Mouse (Mus musculus) kidney, adult 10 weeks (tissue): Measurements from ENCODE around the gene Ifna11. TPM values are rescaled to one million over a fixed set of nuclear protein-coding genes. Genes with fewer than 3 reads are reported as not detected.

Experiments used
- polyA plus RNA-seq: library from polyadenylated mRNA; stranded (reverse); fragments of 350-450 nt; fragmentation: Illumina TruSeq; extraction: RNeasy Lipid Tissue Mini Kit (QIAGEN cat#74804); gene quantifications from one replicate; pipeline ENCODE4 v1.2.3, GENCODE M21; 2014; ENCODE audit warnings: low read depth, low replicate concordance

Gene Ifna11
- polyA plus RNA-seq = not detected

DNA sequence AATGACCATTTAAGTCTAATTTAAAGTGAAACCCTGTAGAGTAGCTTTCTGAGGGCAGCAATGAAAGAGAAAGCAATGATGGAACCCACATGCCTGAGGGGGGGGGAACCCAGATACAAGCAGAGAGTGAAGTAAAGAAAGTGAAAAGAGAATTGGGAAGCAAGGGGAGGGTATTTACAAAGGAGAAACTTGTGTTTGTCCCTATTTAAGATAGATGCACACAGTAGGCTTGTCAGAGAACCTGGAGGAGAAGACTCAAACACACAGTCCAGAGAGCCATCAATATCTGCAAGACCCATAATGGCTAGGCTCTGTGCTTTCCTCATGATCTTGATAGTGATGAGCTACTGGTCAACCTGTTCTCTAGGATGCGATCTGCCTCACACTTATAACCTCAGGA is at the start of gene Ifna11:
Gene Ifna11 (plus strand): TSS at position 301 of the 400 bp plus-strand sequence.

DNA sequence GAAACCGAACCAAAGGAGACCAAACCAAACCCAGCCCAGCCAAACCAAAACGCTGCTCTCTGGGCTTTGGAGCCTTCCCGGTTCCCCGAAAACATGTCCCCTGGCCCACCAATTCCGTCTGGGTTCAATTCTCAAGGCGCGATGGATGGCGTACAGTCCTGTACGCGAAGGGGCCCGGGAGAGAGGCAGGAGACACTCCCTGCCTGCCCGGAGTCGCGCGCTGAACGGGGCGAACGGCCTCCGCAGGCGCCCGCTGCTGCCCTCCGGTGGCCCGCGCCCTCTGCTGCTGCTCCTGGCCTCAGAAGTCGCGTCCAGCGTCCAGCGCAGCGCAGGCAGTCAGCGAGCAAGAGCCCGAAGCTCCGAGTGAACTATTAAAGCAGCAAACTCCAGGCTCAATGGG is 46.2 kb upstream of the Ifna11 start, which contains the start of gene Gm13290:
Gene Gm13290 (plus strand): TSS at position 301 of the 400 bp plus-strand sequence.

DNA sequence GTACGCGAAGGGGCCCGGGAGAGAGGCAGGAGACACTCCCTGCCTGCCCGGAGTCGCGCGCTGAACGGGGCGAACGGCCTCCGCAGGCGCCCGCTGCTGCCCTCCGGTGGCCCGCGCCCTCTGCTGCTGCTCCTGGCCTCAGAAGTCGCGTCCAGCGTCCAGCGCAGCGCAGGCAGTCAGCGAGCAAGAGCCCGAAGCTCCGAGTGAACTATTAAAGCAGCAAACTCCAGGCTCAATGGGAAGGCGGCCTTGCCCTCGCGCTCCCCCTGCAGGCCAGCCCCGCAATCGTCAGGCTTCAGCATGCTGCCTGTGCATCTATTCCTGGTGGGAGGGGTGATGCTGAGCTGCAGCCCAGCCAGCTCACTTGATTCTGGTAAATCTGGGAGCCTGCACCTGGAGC is 43.1 kb upstream of the Ifna11 start, which contains the start of gene Gm13289:
Gene Gm13289 (plus strand): TSS at position 301 of the 400 bp plus-strand sequence.

DNA sequence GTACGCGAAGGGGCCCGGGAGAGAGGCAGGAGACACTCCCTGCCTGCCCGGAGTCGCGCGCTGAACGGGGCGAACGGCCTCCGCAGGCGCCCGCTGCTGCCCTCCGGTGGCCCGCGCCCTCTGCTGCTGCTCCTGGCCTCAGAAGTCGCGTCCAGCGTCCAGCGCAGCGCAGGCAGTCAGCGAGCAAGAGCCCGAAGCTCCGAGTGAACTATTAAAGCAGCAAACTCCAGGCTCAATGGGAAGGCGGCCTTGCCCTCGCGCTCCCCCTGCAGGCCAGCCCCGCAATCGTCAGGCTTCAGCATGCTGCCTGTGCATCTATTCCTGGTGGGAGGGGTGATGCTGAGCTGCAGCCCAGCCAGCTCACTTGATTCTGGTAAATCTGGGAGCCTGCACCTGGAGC is 40.2 kb upstream of the Ifna11 start, which contains the start of gene Gm13272:
Gene Gm13272 (plus strand): TSS at position 301 of the 400 bp plus-strand sequence.

DNA sequence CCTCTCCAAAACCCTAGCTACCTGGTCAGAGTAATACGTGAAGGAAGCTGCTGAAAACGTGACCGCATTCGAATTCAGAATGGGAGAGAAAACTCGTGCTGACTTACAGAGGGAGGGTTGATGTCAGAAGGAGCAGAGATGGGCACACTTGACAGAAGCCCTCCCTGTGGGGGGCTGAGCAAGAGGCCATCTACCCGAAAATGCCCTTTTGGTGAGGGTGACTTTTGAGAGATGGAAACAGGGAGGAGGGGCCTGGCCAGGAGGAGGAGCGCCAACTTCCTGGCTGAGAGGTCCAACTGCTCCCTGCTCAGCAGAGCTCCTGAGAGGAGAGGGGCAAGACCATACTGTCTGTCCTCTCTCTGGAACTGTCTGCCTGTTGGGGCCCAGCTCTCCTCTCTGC is 37.9 kb upstream of the Ifna11 start, which contains the start of gene Ifnz:
Gene Ifnz (plus strand): TSS at position 301 of the 400 bp plus-strand sequence.

DNA sequence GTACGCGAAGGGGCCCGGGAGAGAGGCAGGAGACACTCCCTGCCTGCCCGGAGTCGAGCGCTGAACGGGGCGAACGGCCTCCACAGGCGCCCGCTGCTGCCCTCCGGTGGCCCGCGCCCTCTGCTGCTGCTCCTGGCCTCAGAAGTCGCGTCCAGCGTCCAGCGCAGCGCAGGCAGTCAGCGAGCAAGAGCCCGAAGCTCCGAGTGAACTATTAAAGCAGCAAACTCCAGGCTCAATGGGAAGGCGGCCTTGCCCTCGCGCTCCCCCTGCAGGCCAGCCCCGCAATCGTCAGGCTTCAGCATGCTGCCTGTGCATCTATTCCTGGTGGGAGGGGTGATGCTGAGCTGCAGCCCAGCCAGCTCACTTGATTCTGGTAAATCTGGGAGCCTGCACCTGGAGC is 34.4 kb upstream of the Ifna11 start, which contains the start of gene Gm13276:
Gene Gm13276 (plus strand): TSS at position 301 of the 400 bp plus-strand sequence.

DNA sequence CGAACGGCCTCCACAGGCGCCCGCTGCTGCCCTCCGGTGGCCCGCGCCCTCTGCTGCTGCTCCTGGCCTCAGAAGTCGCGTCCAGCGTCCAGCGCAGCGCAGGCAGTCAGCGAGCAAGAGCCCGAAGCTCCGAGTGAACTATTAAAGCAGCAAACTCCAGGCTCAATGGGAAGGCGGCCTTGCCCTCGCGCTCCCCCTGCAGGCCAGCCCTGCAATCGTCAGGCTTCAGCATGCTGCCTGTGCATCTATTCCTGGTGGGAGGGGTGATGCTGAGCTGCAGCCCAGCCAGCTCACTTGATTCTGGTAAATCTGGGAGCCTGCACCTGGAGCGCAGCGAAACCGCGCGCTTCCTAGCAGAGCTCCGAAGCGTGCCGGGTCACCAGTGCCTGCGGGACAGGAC is 31.4 kb upstream of the Ifna11 start, which contains the start of gene Gm13277:
Gene Gm13277 (plus strand): TSS at position 231 of the 400 bp plus-strand sequence.

DNA sequence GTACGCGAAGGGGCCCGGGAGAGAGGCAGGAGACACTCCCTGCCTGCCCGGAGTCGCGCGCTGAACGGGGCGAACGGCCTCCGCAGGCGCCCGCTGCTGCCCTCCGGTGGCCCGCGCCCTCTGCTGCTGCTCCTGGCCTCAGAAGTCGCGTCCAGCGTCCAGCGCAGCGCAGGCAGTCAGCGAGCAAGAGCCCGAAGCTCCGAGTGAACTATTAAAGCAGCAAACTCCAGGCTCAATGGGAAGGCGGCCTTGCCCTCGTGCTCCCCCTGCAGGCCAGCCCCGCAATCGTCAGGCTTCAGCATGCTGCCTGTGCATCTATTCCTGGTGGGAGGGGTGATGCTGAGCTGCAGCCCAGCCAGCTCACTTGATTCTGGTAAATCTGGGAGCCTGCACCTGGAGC is 28.5 kb upstream of the Ifna11 start, which contains the start of gene Gm13278:
Gene Gm13278 (plus strand): TSS at position 301 of the 400 bp plus-strand sequence.

DNA sequence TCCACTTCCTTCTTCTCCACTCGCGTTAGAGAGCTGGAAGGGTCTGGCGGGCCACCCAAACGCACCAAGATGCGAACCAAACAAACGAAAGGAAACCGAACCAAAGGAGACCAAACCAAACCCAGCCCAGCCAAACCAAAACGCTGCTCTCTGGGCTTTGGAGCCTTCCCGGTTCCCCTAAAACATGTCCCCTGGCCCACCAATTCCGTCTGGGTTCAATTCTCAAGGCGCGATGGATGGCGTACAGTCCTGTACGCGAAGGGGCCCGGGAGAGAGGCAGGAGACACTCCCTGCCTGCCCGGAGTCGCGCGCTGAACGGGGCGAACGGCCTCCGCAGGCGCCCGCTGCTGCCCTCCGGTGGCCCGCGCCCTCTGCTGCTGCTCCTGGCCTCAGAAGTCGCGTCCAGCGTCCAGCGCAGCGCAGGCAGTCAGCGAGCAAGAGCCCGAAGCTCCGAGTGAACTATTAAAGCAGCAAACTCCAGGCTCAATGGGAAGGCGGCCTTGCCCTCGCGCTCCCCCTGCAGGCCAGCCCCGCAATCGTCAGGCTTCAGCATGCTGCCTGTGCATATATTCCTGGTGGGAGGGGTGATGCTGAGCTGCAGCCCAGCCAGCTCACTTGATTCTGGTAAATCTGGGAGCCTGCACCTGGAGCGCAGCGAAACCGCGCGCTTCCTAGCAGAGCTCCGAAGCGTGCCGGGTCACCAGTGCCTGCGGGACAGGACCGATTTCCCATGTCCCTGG is 25.7 kb upstream of the Ifna11 start, which contains the start of gene Gm13275:
Gene Gm13275 (plus strand): TSS at position 552 of the 740 bp plus-strand sequence.

DNA sequence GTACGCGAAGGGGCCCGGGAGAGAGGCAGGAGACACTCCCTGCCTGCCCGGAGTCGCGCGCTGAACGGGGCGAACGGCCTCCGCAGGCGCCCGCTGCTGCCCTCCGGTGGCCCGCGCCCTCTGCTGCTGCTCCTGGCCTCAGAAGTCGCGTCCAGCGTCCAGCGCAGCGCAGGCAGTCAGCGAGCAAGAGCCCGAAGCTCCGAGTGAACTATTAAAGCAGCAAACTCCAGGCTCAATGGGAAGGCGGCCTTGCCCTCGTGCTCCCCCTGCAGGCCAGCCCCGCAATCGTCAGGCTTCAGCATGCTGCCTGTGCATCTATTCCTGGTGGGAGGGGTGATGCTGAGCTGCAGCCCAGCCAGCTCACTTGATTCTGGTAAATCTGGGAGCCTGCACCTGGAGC is 22.7 kb upstream of the Ifna11 start, which contains the start of gene Gm13279:
Gene Gm13279 (plus strand): TSS at position 301 of the 400 bp plus-strand sequence.

DNA sequence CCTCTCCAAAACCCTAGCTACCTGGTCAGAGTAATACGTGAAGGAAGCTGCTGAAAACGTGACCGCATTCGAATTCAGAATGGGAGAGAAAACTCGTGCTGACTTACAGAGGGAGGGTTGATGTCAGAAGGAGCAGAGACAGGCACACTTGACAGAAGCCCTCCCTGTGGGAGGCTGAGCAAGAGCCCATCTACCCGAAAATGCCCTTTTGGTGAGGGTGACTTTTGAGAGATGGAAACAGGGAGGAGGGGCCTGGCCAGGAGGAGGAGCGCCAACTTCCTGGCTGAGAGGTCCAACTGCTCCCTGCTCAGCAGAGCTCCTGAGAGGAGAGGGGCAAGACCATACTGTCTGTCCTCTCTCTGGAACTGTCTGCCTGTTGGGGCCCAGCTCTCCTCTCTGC is 20.4 kb upstream of the Ifna11 start, which contains the start of gene Gm13285:
Gene Gm13285 (plus strand): TSS at position 301 of the 400 bp plus-strand sequence.

DNA sequence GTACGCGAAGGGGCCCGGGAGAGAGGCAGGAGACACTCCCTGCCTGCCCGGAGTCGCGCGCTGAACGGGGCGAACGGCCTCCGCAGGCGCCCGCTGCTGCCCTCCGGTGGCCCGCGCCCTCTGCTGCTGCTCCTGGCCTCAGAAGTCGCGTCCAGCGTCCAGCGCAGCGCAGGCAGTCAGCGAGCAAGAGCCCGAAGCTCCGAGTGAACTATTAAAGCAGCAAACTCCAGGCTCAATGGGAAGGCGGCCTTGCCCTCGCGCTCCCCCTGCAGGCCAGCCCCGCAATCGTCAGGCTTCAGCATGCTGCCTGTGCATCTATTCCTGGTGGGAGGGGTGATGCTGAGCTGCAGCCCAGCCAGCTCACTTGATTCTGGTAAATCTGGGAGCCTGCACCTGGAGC is 16.8 kb upstream of the Ifna11 start, which contains the start of gene Gm13287:
Gene Gm13287 (plus strand): TSS at position 301 of the 400 bp plus-strand sequence.

DNA sequence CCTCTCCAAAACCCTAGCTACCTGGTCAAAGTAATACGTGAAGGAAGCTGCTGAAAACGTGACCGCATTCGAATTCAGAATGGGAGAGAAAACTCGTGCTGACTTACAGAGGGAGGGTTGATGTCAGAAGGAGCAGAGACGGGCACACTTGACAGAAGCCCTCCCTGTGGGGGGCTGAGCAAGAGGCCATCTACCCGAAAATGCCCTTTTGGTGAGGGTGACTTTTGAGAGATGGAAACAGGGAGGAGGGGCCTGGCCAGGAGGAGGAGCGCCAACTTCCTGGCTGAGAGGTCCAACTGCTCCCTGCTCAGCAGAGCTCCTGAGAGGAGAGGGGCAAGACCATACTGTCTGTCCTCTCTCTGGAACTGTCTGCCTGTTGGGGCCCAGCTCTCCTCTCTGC is 14.5 kb upstream of the Ifna11 start, which contains the start of gene Gm13288:
Gene Gm13288 (plus strand): TSS at position 301 of the 400 bp plus-strand sequence.

DNA sequence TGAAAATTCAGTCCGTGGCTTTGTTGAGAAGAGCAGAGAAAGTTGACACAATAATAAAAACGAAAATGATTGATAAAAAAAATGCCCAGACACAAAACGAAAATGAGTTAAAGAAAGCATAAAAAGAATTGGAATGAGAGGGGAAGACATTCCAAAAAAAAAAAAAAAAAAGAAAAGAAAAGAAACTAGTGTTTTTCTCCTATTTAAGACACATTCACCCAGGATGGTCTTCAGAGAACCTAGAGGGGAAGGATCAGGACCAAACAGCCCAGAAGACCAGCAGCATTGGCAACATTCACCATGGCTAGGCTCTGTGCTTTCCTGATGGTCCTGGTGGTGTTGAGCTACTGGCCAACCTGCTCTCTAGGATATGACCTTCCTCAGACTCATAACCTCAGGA is 3.8 kb upstream of the Ifna11 start, which contains the start of gene Ifna7:
Gene Ifna7 (plus strand): TSS at position 301 of the 400 bp plus-strand sequence.

DNA sequence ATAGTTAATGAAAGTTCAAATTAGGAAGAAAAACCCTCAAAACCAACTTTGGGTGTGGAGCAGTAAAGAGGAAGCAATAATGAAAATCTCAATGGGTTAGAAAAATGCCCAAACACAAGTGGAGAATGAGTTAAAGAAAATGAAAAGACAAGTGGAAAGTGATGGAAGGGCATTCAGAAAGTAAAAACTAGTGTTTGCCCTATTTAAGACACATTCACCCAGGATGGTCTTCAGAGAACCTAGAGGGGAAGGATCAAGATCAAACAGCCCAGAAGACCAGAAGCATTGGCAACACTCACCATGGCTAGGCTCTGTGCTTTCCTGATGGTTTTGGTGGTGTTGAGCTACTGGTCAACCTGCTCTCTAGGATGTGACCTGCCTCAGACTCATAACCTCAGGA is 7.4 kb downstream of the Ifna11 start, which contains the start of gene Ifna6:
Gene Ifna6 (plus strand): TSS at position 301 of the 400 bp plus-strand sequence.

DNA sequence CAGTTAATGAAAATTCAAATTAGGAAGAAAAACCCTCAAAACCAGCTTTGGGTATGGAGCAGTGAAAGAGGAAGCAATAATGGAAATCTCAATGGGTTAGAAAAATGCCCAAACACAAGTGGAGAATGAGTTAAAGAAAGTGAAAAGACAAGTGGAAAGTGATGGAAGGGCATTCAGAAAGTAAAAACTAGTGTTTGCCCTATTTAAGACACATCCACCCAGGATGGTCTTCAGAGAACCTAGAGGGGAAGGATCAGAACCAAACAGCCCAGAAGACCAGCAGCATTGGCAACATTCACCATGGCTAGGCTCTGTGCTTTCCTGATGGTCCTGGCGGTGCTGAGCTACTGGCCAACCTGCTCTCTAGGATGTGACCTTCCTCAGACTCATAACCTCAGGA is 15.5 kb downstream of the Ifna11 start, which contains the start of gene Ifna5:
Gene Ifna5 (plus strand): TSS at position 301 of the 400 bp plus-strand sequence.

DNA sequence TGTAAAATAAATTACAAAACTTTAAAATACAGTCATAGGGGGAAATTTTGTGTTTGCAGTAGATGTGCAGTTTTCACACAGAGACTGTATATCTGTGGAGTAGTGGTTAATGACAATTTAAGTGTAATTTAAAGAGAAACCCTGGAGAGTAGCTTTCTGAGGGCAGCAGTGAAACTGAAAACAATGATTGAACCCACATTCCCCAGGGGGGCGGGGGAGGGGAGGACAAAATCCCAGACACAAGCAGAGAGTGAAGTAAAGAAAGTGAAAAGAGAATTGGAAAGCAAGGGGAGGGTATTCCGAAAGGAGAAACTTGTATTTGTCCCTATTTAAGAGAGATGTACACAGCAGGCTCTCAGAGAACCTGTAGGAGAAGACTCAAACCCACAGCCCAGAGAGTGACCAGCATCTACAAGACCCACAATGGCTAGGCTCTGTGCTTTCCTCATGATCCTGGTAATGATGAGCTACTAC is 21.7 kb downstream of the Ifna11 start, which contains the start of gene Ifna4:
Gene Ifna4 (plus strand): TSS at position 424 of the 474 bp plus-strand sequence.

DNA sequence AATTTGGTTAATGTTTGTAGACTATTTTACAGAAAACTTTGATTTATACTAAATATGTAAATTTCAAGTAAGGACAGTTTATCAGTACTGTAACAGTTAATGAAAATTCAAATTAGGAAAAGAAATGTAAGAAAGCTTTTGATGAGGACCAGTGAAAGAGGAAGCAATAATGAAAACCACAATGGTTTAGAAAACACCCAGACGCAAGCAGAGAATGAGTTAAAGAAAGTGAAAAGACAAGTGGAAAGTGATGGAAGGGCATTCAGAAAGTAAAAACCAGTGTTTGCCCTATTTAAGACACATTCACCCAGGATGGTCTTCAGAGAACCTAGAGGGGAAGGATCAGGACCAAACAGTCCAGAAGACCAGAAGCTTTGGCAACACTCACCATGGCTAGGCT is 29.9 kb downstream of the Ifna11 start, which contains the start of gene Ifna1:
Gene Ifna1 (plus strand): TSS at position 390 of the 400 bp plus-strand sequence.

